Comparison of ENCODE assay signal across 10 mouse cellular contexts in genomic region chr12:80084446-80085112, GRCm38 (mm10). TPM values are rescaled to one million over a fixed set of nuclear protein-coding genes. Genes with fewer than 3 reads are reported as not detected.
DNase-seq lines count a peak whose midpoint lies in the region; ATAC-seq and TF ChIP-seq lines count a peak whose summit lies in the region.
"Had no signal": no experiment of that assay in that cellular context is flagged by ENCODE, and none has a peak within 500 bp of the region (broad histone marks: within the 10 kb centered on the region; RNA-seq: fewer than 3 reads in every experiment).

No protein-coding gene starts in this region.

- peaks cover 10% of the 10 kb centered on the region for H3K4me1 ChIP-seq in midbrain, embryonic 12.5 days
- no peaks in the 10 kb centered on the region for H3K4me1 ChIP-seq in midbrain, embryonic 16.5 days (ENCODE audit: control insufficient read depth, insufficient read depth, low read length)
- H3K4me1 ChIP-seq in intestine, embryonic 16.5 days (ENCODE audit: control insufficient read depth, insufficient read depth, low read length), result peaks cover 21% of the 10 kb centered on the region
- peaks cover 10% of the 10 kb centered on the region for H3K4me1 ChIP-seq in stomach, postnatal 0 days (replicated peaks; ENCODE audit: control insufficient read depth, insufficient read depth)
- H3K4me1 ChIP-seq in forebrain, embryonic 16.5 days (replicated peaks; ENCODE audit: control insufficient read depth, insufficient read depth, low read length), result no peaks in the 10 kb centered on the region

- H3K9ac ChIP-seq in midbrain, embryonic 12.5 days (replicated peaks), result no peak overlapping the region
- H3K9ac ChIP-seq in midbrain, embryonic 16.5 days (ENCODE audit: low read depth, low read length), result no peak overlapping the region
- H3K9ac ChIP-seq in intestine, embryonic 16.5 days (ENCODE audit: low read depth, low read length), result no peak overlapping the region
- H3K9ac ChIP-seq in stomach, postnatal 0 days (ENCODE audit: low read length), result no peak overlapping the region
- no peak overlapping the region for H3K9ac ChIP-seq in forebrain, embryonic 16.5 days (replicated peaks; ENCODE audit: low read depth, low read length)

- WGBS in midbrain, embryonic 12.5 days, result 48% methylated on average over 7 of the region's 7 CpGs
- WGBS in midbrain, embryonic 16.5 days, result 52% methylated on average over 7 of the region's 7 CpGs
- WGBS in intestine, embryonic 16.5 days, result 32% methylated on average over 7 of the region's 7 CpGs
- 28% methylated on average over 7 of the region's 7 CpGs for WGBS in stomach, postnatal 0 days
- 67% methylated on average over 7 of the region's 7 CpGs for WGBS in forebrain, embryonic 16.5 days

- no peak for TF ChIP-seq CTCF in stomach, postnatal 0 days (IDR thresholded peaks at IDR 0.05; ENCODE audit: low read depth)

- peak; percentile 49 to 69 for DNase-seq in heart, adult 18-20 months
- DNase-seq in heart, postnatal 14 days, result no peak
- DNase-seq in stomach, postnatal 0 days (ENCODE audit: low spot score), result no peak
- no peak for DNase-seq in thymus, postnatal 14 days
- DNase-seq: cerebellum, adult 18-20 months had no signal

- H3K27ac ChIP-seq in midbrain, embryonic 12.5 days (replicated peaks), result 0 out of 2 replicates have a peak overlapping the region, but pooled peaks have one; percentile 11
- H3K27ac ChIP-seq in midbrain, embryonic 16.5 days (ENCODE audit: low read length), result no peak overlapping the region
- peak overlapping the region; percentile 84 for H3K27ac ChIP-seq in intestine, embryonic 16.5 days (ENCODE audit: low read length)
- H3K27ac ChIP-seq in stomach, postnatal 0 days (replicated peaks), result peak overlapping the region; percentile 86
- no peak overlapping the region for H3K27ac ChIP-seq in forebrain, embryonic 16.5 days (ENCODE audit: low read length)

- no peak for TF ChIP-seq EP300 in stomach, postnatal 0 days (optimal IDR thresholded peaks at IDR 0.05)

- no peak overlapping the region for H3K4me2 ChIP-seq in midbrain, embryonic 12.5 days (replicated peaks)
- H3K4me2 ChIP-seq in midbrain, embryonic 16.5 days (ENCODE audit: low read length), result no peak overlapping the region
- no peak overlapping the region for H3K4me2 ChIP-seq in intestine, embryonic 16.5 days (ENCODE audit: low read depth, low read length)
- H3K4me2 ChIP-seq in stomach, postnatal 0 days (replicated peaks; ENCODE audit: low read depth), result no peak overlapping the region
- no peak overlapping the region for H3K4me2 ChIP-seq in forebrain, embryonic 16.5 days (ENCODE audit: low read length)

- intact Hi-C loops in heart, postnatal 14 days (cut with DNase I), result loop anchor here (2.0 kb wide), 1 partner anchor 22 kb away; no protein-coding TSS in a partner anchor

- no peak for ATAC-seq in midbrain, embryonic 12.5 days (ENCODE audit: low FRiP score, low read depth)
- no peak for ATAC-seq in midbrain, embryonic 16.5 days
- ATAC-seq in intestine, embryonic 16.5 days, result peak; percentile 45; the same call in 1 of the 2 replicates
- no peak for ATAC-seq in stomach, postnatal 0 days (ENCODE audit: low FRiP score, low TSS enrichment)
- ATAC-seq in forebrain, embryonic 16.5 days, result no peak
- ATAC-seq: CD4-positive, CD25-positive, alpha-beta regulatory T cell, adult 4 months had no signal

- no peaks in the 10 kb centered on the region for H3K27me3 ChIP-seq in midbrain, embryonic 12.5 days
- no peaks in the 10 kb centered on the region for H3K27me3 ChIP-seq in midbrain, embryonic 16.5 days (ENCODE audit: control insufficient read depth, insufficient read depth, low read depth, low read length)
- no peaks in the 10 kb centered on the region for H3K27me3 ChIP-seq in intestine, embryonic 16.5 days (replicated peaks; ENCODE audit: control insufficient read depth, insufficient read depth, low read length)
- H3K27me3 ChIP-seq in stomach, postnatal 0 days (ENCODE audit: control insufficient read depth, insufficient read depth, low read length), result no peaks in the 10 kb centered on the region
- H3K27me3 ChIP-seq in forebrain, embryonic 16.5 days (replicated peaks; ENCODE audit: control insufficient read depth, insufficient read depth, low read length), result no peaks in the 10 kb centered on the region

- no peak overlapping the region for H3K4me3 ChIP-seq in midbrain, embryonic 12.5 days
- no peak overlapping the region for H3K4me3 ChIP-seq in midbrain, embryonic 16.5 days (ENCODE audit: low read depth, low read length)
- no peak overlapping the region for H3K4me3 ChIP-seq in intestine, embryonic 16.5 days (ENCODE audit: low read length)
- no peak overlapping the region for H3K4me3 ChIP-seq in stomach, postnatal 0 days (ENCODE audit: low read depth, low read length)
- no peak overlapping the region for H3K4me3 ChIP-seq in forebrain, embryonic 16.5 days (replicated peaks; ENCODE audit: low read length)

- H3K9me3 ChIP-seq in midbrain, embryonic 12.5 days, result no peaks in the 10 kb centered on the region
- no peaks in the 10 kb centered on the region for H3K9me3 ChIP-seq in midbrain, embryonic 16.5 days (replicated peaks; ENCODE audit: control insufficient read depth, low read length, poor library complexity, severe bottlenecking)
- H3K9me3 ChIP-seq in intestine, embryonic 16.5 days (ENCODE audit: control insufficient read depth, low read length), result no peaks in the 10 kb centered on the region
- no peaks in the 10 kb centered on the region for H3K9me3 ChIP-seq in stomach, postnatal 0 days (ENCODE audit: control insufficient read depth, low read length)
- H3K9me3 ChIP-seq in forebrain, embryonic 16.5 days (ENCODE audit: control insufficient read depth, low read length), result no peaks in the 10 kb centered on the region

- H3K36me3 ChIP-seq in midbrain, embryonic 12.5 days, result no peaks in the 10 kb centered on the region
- H3K36me3 ChIP-seq in midbrain, embryonic 16.5 days (ENCODE audit: control insufficient read depth, insufficient read depth, low read length), result no peaks in the 10 kb centered on the region
- H3K36me3 ChIP-seq in intestine, embryonic 16.5 days (ENCODE audit: control insufficient read depth, insufficient read depth, low read length), result no peaks in the 10 kb centered on the region
- no peaks in the 10 kb centered on the region for H3K36me3 ChIP-seq in stomach, postnatal 0 days (ENCODE audit: control insufficient read depth, insufficient read depth, low read length)
- H3K36me3 ChIP-seq in forebrain, embryonic 16.5 days (ENCODE audit: control insufficient read depth, insufficient read depth), result no peaks in the 10 kb centered on the region

RNA-seq across cellular contexts. Expression of gene Zfp36l1, which starts 28.2 kb away (rescaled TPM):
- 10 to 100 TPM; 84.9 to 91.1 TPM for total RNA-seq in heart, adult 18-20 months (2021)
- 10 to 100 TPM; 97.5 to 98.7 TPM for total RNA-seq in heart, postnatal 14 days (2021)
- polyA plus RNA-seq in midbrain, embryonic 12.5 days (2016; fragmentation: Nextera tagmentation; extraction: Ambion mirVana), result 91.2 and 98.0 TPM in 2 replicates
- polyA plus RNA-seq in midbrain, embryonic 16.5 days (2015; fragmentation: Nextera tagmentation; extraction: Ambion mirVana), result 26.5 and 29.9 TPM in 2 replicates
- 79.7 and 89.1 TPM in 2 replicates for polyA plus RNA-seq in intestine, embryonic 16.5 days (2015; fragmentation: Nextera tagmentation; extraction: Ambion mirVana)
- 90.8 and 98.5 TPM in 2 replicates for polyA plus RNA-seq in stomach, postnatal 0 days (2015; fragmentation: Nextera tagmentation; extraction: Ambion mirVana)
- 22.6 and 26.7 TPM in 2 replicates for polyA plus RNA-seq in forebrain, embryonic 16.5 days (2015; fragmentation: Nextera tagmentation; extraction: Ambion mirVana)

Comparison
In these comparisons a context has a peak if more than half of its experiments do, and no peak if none do; other contexts are left out.
1. DNase-seq: peak in heart, adult 18-20 months (2 of 2); none in heart, postnatal 14 days (0 of 2), stomach, postnatal 0 days (single experiment) and thymus, postnatal 14 days (single experiment).
2. H3K27ac ChIP-seq: peak in midbrain, embryonic 12.5 days (single experiment), intestine, embryonic 16.5 days (single experiment) and stomach, postnatal 0 days (single experiment); none in midbrain, embryonic 16.5 days (single experiment) and forebrain, embryonic 16.5 days (single experiment).